Mouse (Mus musculus): ENCODE measurements around the gene Gtf2h4. TPM values are rescaled to one million over a fixed set of nuclear protein-coding genes. Genes with fewer than 3 reads are reported as not detected.
A peak's percentile ranks its signal among the peaks of the same experiment; 100 is the strongest.

Gene Gtf2h4
- total RNA-seq, 2 experiments from 2014 or later, result 30.2 to 33.7 TPM

DNA sequence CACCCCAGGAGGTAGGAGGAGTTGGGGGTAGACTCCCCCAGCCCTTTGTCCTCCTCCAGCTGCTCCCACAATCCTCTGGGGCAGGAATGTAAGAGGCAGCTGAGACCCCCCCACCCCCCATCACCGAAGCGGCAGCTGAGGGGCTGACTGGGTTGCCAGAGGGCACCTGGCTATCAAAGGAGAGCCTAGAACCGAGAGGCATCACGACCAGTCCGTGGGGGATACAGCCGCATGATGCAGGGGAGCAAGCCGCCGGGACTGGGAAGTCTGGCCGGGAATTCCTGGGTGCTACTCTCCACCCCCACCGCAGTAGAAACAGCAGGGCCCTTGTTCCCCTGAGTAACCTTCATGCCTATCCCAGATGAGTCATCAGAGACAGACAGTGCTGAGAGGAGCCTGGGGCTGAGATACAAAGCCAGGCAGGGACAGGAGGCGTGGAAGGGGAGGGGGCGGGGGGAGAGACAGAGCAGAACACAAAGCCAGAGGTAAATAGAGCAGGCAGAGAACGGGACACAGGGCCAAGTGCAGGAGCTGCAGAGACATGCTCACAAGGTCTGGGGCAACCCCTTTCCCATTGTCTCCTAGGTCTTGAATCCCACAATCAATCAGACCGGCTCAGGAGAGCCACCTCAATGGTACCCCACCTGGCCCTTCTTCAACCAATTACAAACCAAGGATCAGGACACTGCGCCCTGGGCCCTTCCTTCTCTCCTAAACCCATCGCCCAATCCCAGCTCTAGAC lies 24.4 kb upstream of the Gtf2h4 start:
- DNase-seq (ENCODE audit: extremely low spot score in 1 of 2, low spot score in 1 of 2), result peak in 1 of 2 experiments; percentile 31

DNA sequence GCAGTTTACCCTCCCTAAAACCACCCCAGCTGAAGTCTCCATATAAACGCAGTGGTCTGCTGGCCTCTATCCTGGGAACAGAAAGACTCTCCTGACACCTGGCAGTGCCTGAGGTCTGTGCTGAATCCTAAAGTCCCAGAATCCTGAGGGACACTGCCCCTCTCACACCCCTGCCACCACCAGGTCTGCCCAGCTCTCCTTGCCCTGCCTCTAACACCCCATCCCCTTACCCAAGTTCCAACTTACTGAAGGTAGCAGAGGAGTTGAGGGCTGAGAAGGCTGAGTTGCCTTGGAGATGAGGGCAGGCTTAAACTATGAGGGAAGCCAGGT lies 23.9 kb upstream of the Gtf2h4 start:
- DNase-seq (ENCODE audit: extremely low spot score in 1 of 2, low spot score in 1 of 2), result no peak

DNA sequence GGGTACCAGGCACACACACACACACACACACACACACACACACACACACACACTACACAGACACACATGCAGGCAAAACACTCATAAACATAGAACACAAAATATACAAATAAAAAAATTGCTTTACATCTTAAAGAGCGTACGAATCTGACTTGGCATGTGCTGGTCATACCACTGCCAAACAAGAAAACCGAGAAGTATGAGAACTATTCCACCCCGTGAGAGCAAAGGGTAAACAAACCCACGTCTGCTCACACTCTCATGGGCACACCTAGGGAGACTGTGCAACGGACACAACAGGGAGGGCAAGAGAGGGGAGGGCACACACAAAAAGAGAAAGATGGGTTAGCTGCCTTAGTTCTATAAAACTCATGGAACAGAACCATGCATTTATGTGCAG lies 23.2 kb upstream of the Gtf2h4 start:
- no peak for DNase-seq (ENCODE audit: extremely low spot score in 1 of 2, low spot score in 1 of 2)

DNA sequence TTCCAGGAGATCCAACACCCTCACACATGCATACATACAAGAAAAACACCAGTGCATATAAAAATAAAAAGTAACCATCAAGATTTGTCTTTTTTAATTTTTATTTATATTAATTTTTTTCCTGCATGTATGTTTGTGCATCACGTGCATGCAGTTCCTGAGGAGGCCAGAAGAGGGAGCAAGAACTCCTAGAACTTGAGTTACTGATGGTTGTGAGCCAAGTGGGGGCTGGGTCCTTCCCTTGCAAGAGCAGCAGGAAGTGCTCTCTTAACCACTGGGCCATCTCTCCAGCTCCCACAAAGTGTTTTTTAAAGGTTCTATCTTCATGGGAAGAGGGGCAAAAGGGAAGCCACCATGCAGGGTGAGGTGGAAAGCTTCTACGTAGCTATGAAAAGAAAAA lies 21.8 kb upstream of the Gtf2h4 start:
- DNase-seq (ENCODE audit: extremely low spot score in 1 of 2, low spot score in 1 of 2), result no peak

DNA sequence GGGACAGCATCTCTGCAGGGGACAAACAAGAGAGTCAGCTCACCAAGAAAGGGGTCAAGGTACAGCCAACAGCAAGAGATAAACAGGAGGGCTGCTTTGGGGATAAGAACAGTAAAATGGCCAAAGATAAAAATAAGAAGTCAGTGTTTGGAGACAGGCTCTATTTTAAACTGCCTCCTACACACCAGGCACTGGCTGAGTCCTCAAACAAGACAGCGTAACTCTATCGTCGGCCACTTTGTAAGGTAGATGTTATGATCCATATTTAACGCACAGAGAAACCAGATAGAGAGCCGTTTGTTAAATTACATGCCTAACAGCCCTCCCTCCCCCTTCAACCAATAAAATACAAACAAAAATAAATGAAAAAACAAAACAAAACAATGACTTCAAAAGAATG lies 20.4 kb upstream of the Gtf2h4 start:
- no peak for DNase-seq (ENCODE audit: extremely low spot score in 1 of 2, low spot score in 1 of 2)

DNA sequence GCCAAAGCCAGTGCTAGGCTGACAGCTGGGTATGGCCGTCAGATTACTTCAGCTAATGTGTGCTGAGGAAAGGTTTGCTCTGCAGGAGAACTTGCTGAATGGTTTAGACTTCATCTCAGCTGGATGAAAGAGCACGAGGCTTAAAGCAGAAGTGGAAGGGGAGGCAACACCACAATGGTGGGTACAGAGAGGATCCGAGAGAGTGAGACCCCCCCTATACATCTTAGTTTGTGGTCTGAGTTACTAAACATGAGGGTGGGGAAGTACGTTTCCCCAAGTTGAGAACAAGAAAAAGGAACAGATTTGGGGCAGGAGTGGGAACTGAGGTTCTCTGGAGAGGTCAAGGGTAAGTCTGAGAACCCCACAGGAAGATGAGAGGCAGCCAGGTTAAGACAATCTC lies 18.8 kb upstream of the Gtf2h4 start:
- DNase-seq (ENCODE audit: extremely low spot score in 1 of 2, low spot score in 1 of 2), result no peak

DNA sequence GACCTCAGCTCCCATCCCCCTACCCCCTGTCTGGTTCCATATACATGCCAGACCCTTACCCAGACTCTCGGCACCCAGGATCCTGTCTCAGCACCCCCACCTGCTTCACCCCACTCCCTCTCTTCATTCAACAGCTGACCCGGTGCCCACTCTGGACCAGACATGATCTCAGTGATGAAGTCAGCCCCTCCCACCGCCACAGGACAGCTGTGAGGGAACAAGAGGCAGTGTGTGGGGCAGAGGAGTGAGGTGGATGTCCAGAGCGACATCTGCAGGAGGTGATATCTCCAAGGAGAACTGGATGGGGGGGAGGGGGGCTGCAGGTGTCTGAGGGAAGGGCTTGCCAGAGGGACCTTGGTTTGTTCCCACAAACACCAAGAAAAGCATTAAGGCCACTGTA lies 18.3 kb upstream of the Gtf2h4 start:
- DNase-seq (ENCODE audit: extremely low spot score in 1 of 2, low spot score in 1 of 2), result no peak

DNA sequence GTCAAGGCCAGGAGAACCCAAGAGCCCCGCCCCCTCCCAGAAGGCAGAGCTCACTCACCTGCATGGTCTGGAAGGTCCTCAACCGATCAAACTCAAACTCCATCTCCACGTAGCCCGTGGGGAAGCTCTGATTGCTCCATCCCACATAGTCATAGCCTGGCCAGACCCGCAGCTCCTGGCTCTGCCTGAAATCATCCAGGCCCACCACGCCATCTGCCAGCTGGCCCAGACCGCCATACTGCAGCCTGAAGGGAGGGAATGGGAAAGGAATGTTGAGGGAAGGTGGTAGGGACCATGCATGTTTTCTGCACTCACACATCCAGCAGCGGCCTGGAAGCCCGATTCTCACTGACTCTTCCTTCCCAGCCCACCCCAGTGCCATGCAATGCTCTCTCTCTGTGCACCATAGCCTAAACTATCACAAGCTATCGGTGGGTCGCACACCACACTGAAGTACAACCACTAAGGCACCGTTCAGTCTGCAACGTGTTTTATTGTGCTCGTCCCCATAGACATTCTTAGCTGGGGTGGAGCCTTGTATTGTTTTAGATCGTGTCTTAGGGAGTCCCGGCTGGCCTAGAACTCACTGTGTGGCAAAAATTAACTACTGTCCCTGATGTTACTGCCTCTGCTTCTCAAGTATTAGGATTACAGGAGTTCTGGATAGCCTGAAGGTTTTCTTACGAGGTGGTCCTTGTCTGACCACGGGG lies 16.6 kb upstream of the Gtf2h4 start:
- DNase-seq (ENCODE audit: extremely low spot score in 1 of 2, low spot score in 1 of 2), result no peak

DNA sequence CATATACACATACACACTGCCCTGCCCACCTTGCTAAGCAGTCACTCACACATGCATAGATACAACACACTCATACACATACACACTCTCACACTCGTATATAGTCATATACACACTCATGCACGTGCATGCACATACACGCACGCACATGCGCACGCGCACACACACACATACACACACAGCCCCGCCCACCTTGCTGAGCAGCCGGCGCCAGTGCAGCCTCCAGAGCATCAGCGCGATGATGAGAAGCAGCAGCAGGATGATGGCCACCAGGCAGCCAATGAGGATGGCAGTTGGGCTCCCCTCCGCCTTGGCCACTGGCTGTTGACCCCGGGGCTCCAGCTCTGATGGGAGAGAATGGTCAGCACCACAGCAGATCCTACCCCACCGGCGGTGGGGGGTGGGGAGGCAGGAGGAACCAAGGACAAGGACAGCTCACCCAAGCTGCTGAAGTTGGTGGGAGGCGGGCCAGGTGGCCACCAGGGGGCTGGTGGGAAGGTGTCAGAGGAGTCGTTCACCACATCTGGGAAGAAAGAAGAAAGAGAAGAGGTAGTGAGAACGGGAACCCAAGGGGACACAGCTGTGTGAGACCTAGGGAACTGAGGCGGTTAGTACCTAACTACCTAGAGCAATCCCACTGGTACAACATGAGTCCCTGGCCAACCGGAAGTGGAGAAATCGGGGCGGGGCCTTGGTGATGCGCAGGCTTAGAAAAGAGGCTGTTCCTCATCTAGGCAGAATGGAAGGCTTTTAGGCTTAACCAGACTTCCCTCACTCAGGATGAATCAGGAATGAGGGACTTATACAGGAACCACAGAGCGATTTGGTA lies 15.0 kb upstream of the Gtf2h4 start:
- DNase-seq (ENCODE audit: extremely low spot score in 1 of 2, low spot score in 1 of 2), result no peak

DNA sequence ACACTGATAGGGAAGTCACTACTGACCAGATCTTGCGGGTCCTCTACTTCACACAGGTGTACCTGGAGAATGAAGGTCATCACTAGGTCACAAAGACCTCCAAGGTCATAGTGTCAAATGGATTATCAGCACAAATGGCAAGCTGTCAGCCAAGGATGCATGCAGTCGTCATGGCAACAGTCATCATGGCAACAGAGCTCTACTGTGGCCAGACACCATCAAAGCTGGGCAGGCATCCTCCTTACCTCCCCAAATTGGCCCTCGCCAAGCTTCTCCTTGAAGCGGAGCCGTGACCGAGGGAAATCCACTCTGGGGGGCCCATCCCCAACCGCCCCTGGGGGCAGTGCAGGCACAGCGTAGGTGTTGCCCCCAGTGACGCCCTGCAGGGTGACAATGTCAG lies 11.5 kb upstream of the Gtf2h4 start:
- no peak for DNase-seq (ENCODE audit: extremely low spot score in 1 of 2, low spot score in 1 of 2)

DNA sequence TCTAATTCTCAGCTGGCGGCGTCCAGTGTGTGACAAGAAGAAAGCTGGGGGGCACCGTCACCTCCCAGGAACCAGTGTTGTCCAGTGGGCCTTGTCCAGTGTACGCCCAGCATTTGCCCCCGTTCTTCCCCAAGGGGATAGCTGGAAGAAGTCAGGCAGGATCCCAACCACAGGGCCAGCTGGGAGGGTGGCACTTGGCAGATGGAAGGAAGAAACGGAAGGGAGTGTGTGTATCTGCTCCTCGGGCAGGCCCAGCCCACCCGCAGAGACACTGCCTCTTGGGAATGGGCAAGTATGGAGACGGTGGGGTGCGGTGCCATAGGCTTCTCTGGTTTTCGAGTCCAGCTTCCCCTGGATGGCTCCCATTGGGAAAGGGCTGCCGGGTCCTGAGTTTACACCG lies 8.4 kb upstream of the Gtf2h4 start:
- no peak for DNase-seq (ENCODE audit: extremely low spot score in 1 of 2, low spot score in 1 of 2)

DNA sequence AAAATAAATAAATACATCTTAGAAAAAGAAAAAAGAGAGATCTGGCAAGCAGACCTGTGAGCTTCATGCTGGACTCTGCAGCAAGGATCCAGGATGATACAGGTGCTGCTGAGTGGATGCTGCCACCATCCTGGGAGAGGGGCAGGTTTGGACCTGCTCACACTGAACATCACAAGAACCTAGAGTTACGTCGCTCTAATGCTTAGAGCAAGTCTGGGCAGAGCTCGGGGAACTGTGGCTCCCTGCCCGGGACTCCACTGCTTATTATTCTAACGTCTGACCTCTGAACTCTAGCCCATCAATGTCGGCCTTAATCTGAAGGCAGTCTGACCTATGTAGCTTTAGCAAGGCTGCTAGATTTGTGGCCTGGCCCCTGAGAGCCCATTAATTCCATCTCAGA lies 7.1 kb upstream of the Gtf2h4 start:
- no peak for DNase-seq (ENCODE audit: extremely low spot score in 1 of 2, low spot score in 1 of 2)

DNA sequence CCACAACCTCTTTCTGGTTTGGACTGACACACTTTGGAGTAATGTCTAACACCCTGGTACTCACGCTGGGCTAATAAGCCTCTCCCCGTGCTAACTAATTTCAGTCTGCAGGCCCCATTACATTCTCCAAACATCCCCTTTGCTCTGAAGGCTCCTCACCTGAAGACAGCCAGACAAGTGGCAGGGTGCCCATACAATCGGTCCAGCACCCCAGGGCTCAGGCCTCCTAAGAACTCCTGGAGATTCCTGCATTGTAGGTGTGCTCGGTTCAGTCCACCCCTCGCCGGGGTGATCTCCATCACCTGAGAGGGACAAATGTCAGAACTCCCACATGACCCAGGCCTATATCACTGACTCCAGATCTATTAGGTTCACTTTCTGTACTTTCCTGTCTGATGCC lies 1.0 kb downstream of the Gtf2h4 start:
- no peak for DNase-seq (ENCODE audit: extremely low spot score in 1 of 2, low spot score in 1 of 2)

DNA sequence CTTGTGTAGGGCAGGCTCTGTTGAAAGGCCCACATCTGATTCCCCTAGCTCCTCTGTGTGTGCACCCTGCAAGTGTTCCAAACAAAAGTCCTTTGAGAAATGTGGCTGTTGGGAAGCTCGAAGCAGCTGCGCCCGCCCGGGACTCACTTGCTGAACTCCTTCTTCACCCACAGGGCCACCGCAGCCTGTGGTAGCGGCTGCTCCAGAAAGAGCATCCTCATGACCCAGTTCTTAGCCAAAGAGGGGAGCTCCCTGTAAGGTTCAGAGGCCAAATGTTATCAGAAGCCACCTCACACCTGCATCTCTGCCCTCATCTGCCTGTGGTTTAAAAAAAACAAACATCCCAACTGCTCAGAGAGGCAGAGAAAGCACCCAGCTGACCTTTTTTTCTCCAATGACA lies 1.7 kb downstream of the Gtf2h4 start:
- DNase-seq (ENCODE audit: extremely low spot score in 1 of 2, low spot score in 1 of 2), result no peak

DNA sequence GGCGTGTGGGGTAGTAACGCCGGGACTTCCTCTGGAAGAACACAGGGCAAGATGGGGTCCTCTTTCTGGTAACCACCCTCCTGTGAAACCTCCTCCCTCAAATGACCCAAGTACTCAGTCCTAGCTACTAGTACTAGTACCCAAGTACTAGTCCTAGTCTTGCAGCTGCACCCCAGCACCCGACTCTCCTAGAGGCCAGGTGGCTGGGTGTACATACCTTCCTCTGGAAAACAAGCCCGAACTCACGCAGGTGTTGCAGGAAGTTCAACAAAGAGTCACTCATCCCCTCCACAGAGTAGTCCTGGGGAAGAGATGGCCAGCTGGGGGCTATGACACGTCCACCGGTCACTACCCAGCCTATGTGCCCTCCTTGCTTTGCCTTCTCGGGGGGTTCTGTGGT lies 3.8 kb downstream of the Gtf2h4 start:
- DNase-seq (ENCODE audit: extremely low spot score in 1 of 2, low spot score in 1 of 2), result no peak

DNA sequence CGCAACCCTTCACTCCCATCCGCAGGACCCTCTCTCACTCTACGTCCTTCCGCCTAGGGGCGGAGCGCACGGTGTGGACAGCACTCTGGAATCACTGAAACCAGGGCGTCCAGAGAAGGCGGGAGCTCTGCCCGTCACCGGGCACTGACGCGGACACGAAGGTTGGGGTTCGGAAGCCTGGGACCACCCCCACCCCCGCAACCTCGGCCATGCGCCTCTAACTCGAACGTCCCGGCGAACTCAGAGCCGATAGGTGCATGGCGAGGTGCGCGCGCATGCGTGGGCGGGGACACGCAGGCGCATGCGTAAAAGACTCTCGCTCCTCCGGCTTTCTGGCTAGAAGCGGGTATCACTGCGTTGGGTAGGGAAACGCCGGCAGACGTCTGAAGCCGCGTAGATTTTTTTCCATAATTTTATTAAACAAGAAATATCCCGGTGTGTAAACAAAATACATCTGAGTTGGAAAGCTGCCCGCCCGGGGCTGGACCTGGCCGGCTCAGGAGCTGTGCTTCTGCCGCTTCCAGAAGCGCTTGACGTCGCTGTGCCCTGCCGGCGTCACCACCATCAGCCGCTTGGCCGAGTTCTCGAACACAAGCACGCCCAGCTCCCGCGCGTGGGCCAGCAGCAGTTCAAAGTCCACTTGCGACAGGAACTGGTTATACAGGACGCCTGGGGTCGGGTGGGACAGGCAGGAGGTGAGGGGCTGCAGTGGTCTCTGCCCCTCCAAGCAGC lies 6.0 kb downstream of the Gtf2h4 start, which contains the start of gene Vars2:
Gene Vars2, minus strand, starts transcription at position 259 of the 732 bp plus-strand sequence.
- peak; percentile 96 to 97 for DNase-seq (ENCODE audit: extremely low spot score in 1 of 2, low spot score in 1 of 2)

DNA sequence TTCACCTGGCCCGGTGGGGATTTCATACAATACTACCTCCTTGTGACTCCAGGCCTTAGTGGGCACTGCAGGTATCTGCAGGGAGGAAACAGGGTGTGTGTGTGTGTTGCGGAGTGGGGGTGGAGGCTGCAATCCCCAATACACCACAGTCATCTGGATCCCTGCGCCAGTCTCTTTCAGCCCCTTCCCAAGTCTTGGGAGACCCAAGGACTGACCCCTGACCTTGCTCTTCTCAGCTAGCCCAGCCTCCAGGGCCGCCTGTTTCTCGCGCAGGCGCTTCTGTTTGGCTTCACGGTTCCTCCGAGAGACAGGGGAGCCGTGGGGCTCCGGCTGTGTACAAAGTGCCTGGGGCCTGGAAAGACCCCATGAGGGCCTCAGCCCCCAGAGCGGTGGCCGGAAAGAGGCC lies 6.7 kb downstream of the Gtf2h4 start:
- peak in 1 of 2 experiments; percentile 28 for DNase-seq (ENCODE audit: extremely low spot score in 1 of 2, low spot score in 1 of 2)

DNA sequence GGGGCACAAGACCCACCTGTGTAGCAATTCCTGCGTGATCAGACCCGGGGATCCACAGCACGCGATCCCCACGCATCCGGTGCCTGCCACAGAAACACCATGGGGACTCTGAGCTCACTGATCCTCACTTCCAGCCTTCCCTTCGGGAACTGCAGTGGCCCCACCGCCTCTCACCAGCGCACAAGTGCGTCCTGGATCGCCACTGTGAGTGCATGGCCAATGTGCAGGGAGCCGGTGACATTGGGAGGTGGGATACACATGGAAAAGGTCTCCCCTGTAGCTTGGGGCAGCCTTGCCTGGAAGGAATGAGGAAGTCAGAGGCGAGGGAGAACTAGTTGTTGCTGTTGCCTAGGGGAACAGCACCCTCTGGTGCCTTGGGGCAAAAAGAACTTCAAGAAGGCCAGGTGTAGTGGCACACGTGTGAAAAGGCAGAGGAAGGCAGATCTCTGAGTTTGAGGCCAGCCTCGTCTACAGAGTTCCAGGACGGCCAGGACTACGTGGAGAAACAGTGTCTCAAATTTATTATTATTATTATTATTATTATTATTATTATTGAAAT lies 7.5 kb downstream of the Gtf2h4 start:
- no peak for DNase-seq (ENCODE audit: extremely low spot score in 1 of 2, low spot score in 1 of 2)

DNA sequence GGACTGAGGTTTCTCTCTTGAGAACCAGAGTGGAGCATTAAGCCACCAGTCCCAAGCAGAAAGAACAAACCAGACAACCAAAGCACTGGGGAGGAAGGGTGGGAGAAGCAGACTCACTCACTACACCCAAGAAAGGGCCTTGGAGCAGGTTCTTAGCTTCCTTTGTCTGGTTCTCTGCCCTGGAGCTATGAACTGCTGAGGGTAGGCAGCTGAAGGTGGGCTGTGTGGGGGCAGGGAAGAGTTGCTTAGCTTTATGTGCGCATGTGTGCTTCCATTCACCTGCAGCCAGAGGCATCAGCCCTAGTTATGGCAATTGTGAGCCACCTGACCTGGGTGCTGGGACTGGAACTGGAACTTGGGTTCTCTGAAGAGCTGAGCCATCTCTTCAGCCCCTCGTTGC lies 20.5 kb downstream of the Gtf2h4 start:
- no peak for DNase-seq (ENCODE audit: extremely low spot score in 1 of 2, low spot score in 1 of 2)

DNA sequence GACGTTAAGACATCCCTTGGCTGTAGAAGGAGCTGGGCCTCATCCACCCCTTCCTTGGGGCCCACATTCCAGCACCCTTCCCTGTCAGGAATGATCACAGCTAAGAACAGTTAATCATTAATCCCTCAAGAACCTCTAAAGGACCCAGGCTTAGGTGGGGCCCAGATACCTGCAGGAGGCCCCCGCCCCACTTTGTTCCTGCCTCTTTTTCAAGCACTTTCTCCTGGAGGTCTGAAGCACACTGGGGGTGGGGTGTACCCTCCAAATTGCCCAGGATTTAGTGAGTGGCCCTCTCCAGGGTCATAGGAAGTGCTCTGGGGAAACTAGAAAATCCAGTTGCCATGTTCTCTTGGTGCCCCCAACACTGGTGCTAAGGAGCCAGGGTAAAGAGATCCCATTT lies 24.1 kb downstream of the Gtf2h4 start:
- DNase-seq (ENCODE audit: extremely low spot score in 1 of 2, low spot score in 1 of 2), result no peak

Data from layer of hippocampus, postnatal 25 days (tissue).